Mouse (Mus musculus): Measurements from ENCODE around the gene Xrn1.

GRCm38 (mm10) chr9:96095192-96095591 lies 140.6 kb downstream of the Xrn1 start:
- TF ChIP-seq CTCF (IDR thresholded peaks at IDR 0.05; ENCODE audit: low read depth, low read length) (no peak), POLR2A (IDR thresholded peaks at IDR 0.05; ENCODE audit: extremely low read depth, insufficient read depth, low read length) (no peak)

Measured in liver, adult 2 months (tissue).